Mouse (Mus musculus) midbrain, embryonic 12.5 days (tissue): ENCODE measurements at regions not wholly inside any gene's neighbourhood (a gene's known extent, or its start where the extent isn't known, plus 50 kb on each side); places are given as distances from the start of the nearest gene placed in this dataset.
A peak's percentile ranks its signal among the peaks of the same experiment; 100 is the strongest.
"Not testable (repeated sequence)": the region's sequence is repeated elsewhere in the genome, so short reads cannot be mapped to it uniquely, and the experiment has no call there.

Experiments
- ATAC-seq: fragments of 200-750 bp; cut with Nextera tagmentation; 2 replicates; pipeline ENCODE4 v1.8.0; 2017; ENCODE audit warnings: low read depth, moderate TSS enrichment, moderate library complexity; ENCODE audit not compliant: low FRiP score
- H3K27ac ChIP-seq: fragments of 300-500 bp; sonication (generic); replicated peaks from 2 replicates; pipeline ENCODE4 v1.5.1; 2016; ENCODE audit warnings: mild to moderate bottlenecking
- H3K27me3 ChIP-seq: fragments of 300-500 bp; sonication (generic); 2 replicates; pipeline ENCODE4 v1.6.1; 2016; ENCODE audit warnings: mild to moderate bottlenecking
- H3K36me3 ChIP-seq: fragments of 300-500 bp; sonication (generic); 2 replicates; pipeline ENCODE4 v1.6.1; 2016
- H3K4me1 ChIP-seq: fragments of 300-500 bp; sonication (generic); 2 replicates; pipeline ENCODE4 v1.6.1; 2016
- H3K4me2 ChIP-seq: fragments of 300-500 bp; sonication (generic); replicated peaks from 2 replicates; pipeline ENCODE4 v1.6.1; 2016; ENCODE audit warnings: mild to moderate bottlenecking, moderate library complexity
- H3K4me3 ChIP-seq: fragments of 300-500 bp; sonication (generic); 2 replicates; pipeline ENCODE4 v1.5.1; 2016; ENCODE audit warnings: mild to moderate bottlenecking
- H3K9ac ChIP-seq: fragments of 300-500 bp; sonication (generic); replicated peaks from 2 replicates; pipeline ENCODE4 v1.6.1; 2016; ENCODE audit warnings: mild to moderate bottlenecking, moderate library complexity
- H3K9me3 ChIP-seq: fragments of 300-500 bp; sonication (generic); 2 replicates; pipeline ENCODE4 v1.6.1; 2016; ENCODE audit warnings: mild to moderate bottlenecking
- WGBS: fragments of 180-500 bp; shearing (Covaris S2); methylation state at CpG from one replicate; pipeline ENCODE4 v1.1.7; 2016; 5-methylcytosine and 5-hydroxymethylcytosine counted together

DNA sequence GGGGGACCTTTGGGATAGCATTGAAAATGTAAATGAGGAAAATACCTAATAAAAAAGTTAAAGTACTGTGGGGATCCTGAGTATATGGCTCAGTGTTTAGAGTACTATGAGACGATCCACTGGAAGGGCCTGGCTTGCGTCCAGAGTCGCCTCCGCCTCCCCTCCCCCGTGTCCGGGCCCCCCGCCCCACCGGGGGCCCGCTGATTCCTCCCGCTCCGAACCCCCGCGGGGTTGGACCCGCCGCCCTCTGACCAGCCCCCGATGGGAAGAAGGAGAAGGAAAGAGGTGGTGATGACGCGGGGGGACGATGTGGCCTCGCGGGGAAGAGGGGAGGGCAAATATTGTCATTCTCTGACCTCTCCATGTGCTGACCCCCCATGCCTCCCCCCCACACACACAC, 500.8 kb upstream of the Gm12887 start:
- H3K27ac ChIP-seq, H3K4me1 ChIP-seq, H3K4me3 ChIP-seq, H3K27me3 ChIP-seq, H3K36me3 ChIP-seq, H3K9me3 ChIP-seq, H3K9ac ChIP-seq, H3K4me2 ChIP-seq: not testable (repeated sequence)
- ATAC-seq: 0 out of 2 replicates have a peak, but pooled peaks have one; percentile 73
- WGBS: no CpG with 5 or more reads among the region's 21 CpGs
